Mouse (Mus musculus) cerebellum, adult 11-12 months (tissue): ENCODE results near the gene Dip2c.

Experiments
- DNase-seq: peaks from one replicate; pipeline ENCODE4 v3.0.0; 2022

The Dip2c gene

GRCm38 (mm10) chr13:9562921-9563320, 286.6 kb downstream of the Dip2c start:
- no peak for DNase-seq

GRCm38 (mm10) chr13:9568852-9569251, 292.5 kb downstream of the Dip2c start:
- DNase-seq = no peak

- DNase-seq = no peak
Measured at GRCm38 (mm10) chr13:9576686-9577085, 300.4 kb downstream of the Dip2c start.

- no peak for DNase-seq
Measured at GRCm38 (mm10) chr13:9578456-9578855, 302.1 kb downstream of the Dip2c start.

- DNase-seq = no peak
Measured at GRCm38 (mm10) chr13:9581821-9582220, 305.5 kb downstream of the Dip2c start.

- DNase-seq = no peak
Measured at GRCm38 (mm10) chr13:9583579-9583978, 307.3 kb downstream of the Dip2c start.

- DNase-seq = no peak
Measured at GRCm38 (mm10) chr13:9599334-9600096, 323.2 kb downstream of the Dip2c start.

GRCm38 (mm10) chr13:9601350-9601749, 325.0 kb downstream of the Dip2c start:
- DNase-seq = no peak

GRCm38 (mm10) chr13:9611229-9611628, 334.9 kb downstream of the Dip2c start:
- no peak for DNase-seq

- DNase-seq = no peak
Measured at GRCm38 (mm10) chr13:9632684-9633083, 356.4 kb downstream of the Dip2c start.

- DNase-seq = no peak
Measured at GRCm38 (mm10) chr13:9635951-9636350, 359.6 kb downstream of the Dip2c start.

GRCm38 (mm10) chr13:9636505-9636904, 360.2 kb downstream of the Dip2c start:
- no peak for DNase-seq

- DNase-seq = no peak
Measured at GRCm38 (mm10) chr13:9637949-9638348, 361.6 kb downstream of the Dip2c start.

GRCm38 (mm10) chr13:9648716-9649115, 372.4 kb downstream of the Dip2c start:
- no peak for DNase-seq

GRCm38 (mm10) chr13:9649894-9650293, 373.6 kb downstream of the Dip2c start:
- DNase-seq = no peak

- DNase-seq = no peak
Measured at GRCm38 (mm10) chr13:9650580-9650979, 374.3 kb downstream of the Dip2c start.

GRCm38 (mm10) chr13:9653018-9653417, 376.7 kb downstream of the Dip2c start:
- DNase-seq = no peak

- DNase-seq = no peak
Measured at GRCm38 (mm10) chr13:9656613-9657012, 380.3 kb downstream of the Dip2c start.

- no peak for DNase-seq
Measured at GRCm38 (mm10) chr13:9660711-9661110, 384.4 kb downstream of the Dip2c start.

- no peak for DNase-seq
Measured at GRCm38 (mm10) chr13:9663593-9663992, 387.3 kb downstream of the Dip2c start.

- no peak for DNase-seq
Measured at GRCm38 (mm10) chr13:9667954-9668496, 391.7 kb downstream of the Dip2c start.

GRCm38 (mm10) chr13:9669246-9669645, 392.9 kb downstream of the Dip2c start:
- DNase-seq = no peak

GRCm38 (mm10) chr13:9674126-9674525, 397.8 kb downstream of the Dip2c start:
- no peak for DNase-seq

- no peak for DNase-seq
Measured at GRCm38 (mm10) chr13:9681492-9681891, 405.2 kb downstream of the Dip2c start.

- no peak for DNase-seq
Measured at GRCm38 (mm10) chr13:9683280-9683679, 407.0 kb downstream of the Dip2c start.
